ENCODE assay signal across 20 mouse cellular contexts in genomic region chr3:103597586-103597985, GRCm38 (mm10). TPM values are rescaled to one million over a fixed set of nuclear protein-coding genes. Genes with fewer than 3 reads are reported as not detected.
DNase-seq lines count a peak whose midpoint lies in the region.
"Had no signal": no experiment of that assay in that cellular context is flagged by ENCODE, and none has a peak within 500 bp of the region (broad histone marks: within the 10 kb centered on the region; RNA-seq: fewer than 3 reads in every experiment).

No protein-coding gene starts in this region.

- H3K4me1 ChIP-seq in megakaryocyte, embryonic 14.5 days: peaks cover 12% of the 10 kb centered on the region
- H3K4me1 ChIP-seq: embryonic facial prominence, embryonic 12.5 days had no signal

- DNase-seq in lung, postnatal 36 days: peak; percentile 10
- no peak for DNase-seq in lung, postnatal 10 days
- peak; percentile 21 for DNase-seq in fat pad, adult 2 months (ENCODE audit: extremely low read depth, low read depth, low spot score)
- no peak for DNase-seq in kidney, postnatal 4 days
- no peak for DNase-seq in embryo, embryonic 10.5 days (ENCODE audit: low spot score)
- no peak for DNase-seq in right cerebral cortex, adult 2 months (ENCODE audit: low spot score in 2 of 2)
- DNase-seq: adrenal gland, postnatal 14 days; B cell, adult 2 months; cerebellum, adult 18-20 months; cerebellum, adult 9-11 months; gastrocnemius, adult 2 months; gastrocnemius, postnatal 25 days; heart, adult 2 months had no signal

- no peaks in the 10 kb centered on the region for H3K36me3 ChIP-seq in megakaryocyte, embryonic 14.5 days (replicated peaks; ENCODE audit: low read length)
- H3K36me3 ChIP-seq: embryonic facial prominence, embryonic 12.5 days; forebrain, embryonic 12.5 days; hindbrain, embryonic 10.5 days had no signal

- H3K9me3 ChIP-seq in megakaryocyte, embryonic 14.5 days: no peaks in the 10 kb centered on the region
- H3K9me3 ChIP-seq: embryonic facial prominence, embryonic 12.5 days; forebrain, embryonic 12.5 days; hindbrain, embryonic 10.5 days had no signal

- H3K4me3 ChIP-seq in megakaryocyte, embryonic 14.5 days (replicated peaks): peak overlapping the region; percentile 4
- H3K4me3 ChIP-seq: embryonic facial prominence, embryonic 12.5 days; forebrain, embryonic 12.5 days; gastrocnemius, adult 2 months; heart, adult 2 months; hindbrain, embryonic 10.5 days had no signal

- peaks cover 56% of the 10 kb centered on the region for H3K27me3 ChIP-seq in megakaryocyte, embryonic 14.5 days (replicated peaks)
- H3K27me3 ChIP-seq: embryonic facial prominence, embryonic 12.5 days; forebrain, embryonic 12.5 days had no signal

RNA-seq across cellular contexts. Expression of gene Syt6, which starts 22.6 kb away (rescaled TPM):
- not detected in 2 replicates for polyA plus RNA-seq in megakaryocyte, embryonic 14.5 days (2012; ENCODE audit: insufficient read depth, low replicate concordance)
- polyA plus RNA-seq: activated CD4-positive, CD25-positive, alpha-beta regulatory T cell, adult 4 months; heart, adult 2 months; inflammation-experienced regulatory T-cells, adult 6 months; Patski had no signal

RNA-seq across cellular contexts. Expression of gene Atg4a-ps, which starts 48.3 kb away (rescaled TPM):
- polyA plus RNA-seq in megakaryocyte, embryonic 14.5 days (2012; ENCODE audit: insufficient read depth, low replicate concordance): not detected in 2 replicates
- polyA plus RNA-seq: heart, adult 2 months had no signal

Comparison
In these comparisons a context has a peak if more than half of its experiments do, and no peak if none do; other contexts are left out.
1. DNase-seq: peak in lung, postnatal 36 days (single experiment) and fat pad, adult 2 months (single experiment); none in lung, postnatal 10 days (single experiment), kidney, postnatal 4 days (0 of 2), embryo, embryonic 10.5 days (single experiment) and right cerebral cortex, adult 2 months (0 of 2).